Mouse (Mus musculus) liver, embryonic 12.5 days (tissue): ENCODE results near the gene Tead1. TPM values are rescaled to one million over a fixed set of nuclear protein-coding genes. Genes with fewer than 3 reads are reported as not detected.
"Not testable (repeated sequence)": the region's sequence is repeated elsewhere in the genome, so short reads cannot be mapped to it uniquely, and the experiment has no call there.

Experiments used
- ATAC-seq: fragments of 200-750 bp; cut with Nextera tagmentation; 2 replicates; pipeline ENCODE4 v1.8.0; 2017; ENCODE audit warnings: moderate number of reproducible peaks, mild to moderate bottlenecking, moderate library complexity
- H3K27ac ChIP-seq: fragments of 300-500 bp; sonication (generic); 2 replicates; pipeline ENCODE4 v1.5.1; 2016; ENCODE audit warnings: mild to moderate bottlenecking
- H3K27me3 ChIP-seq: fragments of 300-500 bp; sonication (generic); replicated peaks from 2 replicates; pipeline ENCODE4 v1.6.1; 2016; ENCODE audit warnings: mild to moderate bottlenecking, moderate library complexity
- H3K36me3 ChIP-seq: fragments of 300-500 bp; sonication (generic); 2 replicates; pipeline ENCODE4 v1.6.1; 2016; ENCODE audit warnings: mild to moderate bottlenecking, moderate library complexity
- H3K4me1 ChIP-seq: fragments of 300-500 bp; sonication (generic); 2 replicates; pipeline ENCODE4 v1.6.1; 2016
- H3K4me2 ChIP-seq: fragments of 300-500 bp; sonication (generic); 2 replicates; pipeline ENCODE4 v1.6.1; 2016; ENCODE audit warnings: mild to moderate bottlenecking, moderate library complexity
- H3K4me3 ChIP-seq: fragments of 300-500 bp; sonication (generic); 2 replicates; pipeline ENCODE4 v1.5.1; 2016; ENCODE audit warnings: mild to moderate bottlenecking, moderate library complexity
- H3K9ac ChIP-seq: fragments of 300-500 bp; sonication (generic); 2 replicates; pipeline ENCODE4 v1.6.1; 2016; ENCODE audit warnings: mild to moderate bottlenecking, moderate library complexity
- H3K9me3 ChIP-seq: fragments of 300-500 bp; sonication (generic); replicated peaks from 2 replicates; pipeline ENCODE4 v1.6.1; 2016; ENCODE audit warnings: mild to moderate bottlenecking, moderate library complexity
- WGBS: fragments of 180-500 bp; shearing (Covaris S2); methylation state at CpG from one replicate; pipeline ENCODE4 v1.1.7; 2016; ENCODE audit not compliant: insufficient replicate concordance; 5-methylcytosine and 5-hydroxymethylcytosine counted together
- polyA plus RNA-seq: library from polyadenylated mRNA; unstranded; fragments of >200 nt; fragmentation: Nextera tagmentation; extraction: Ambion mirVana; gene quantifications from 2 replicates; pipeline ENCODE4 v1.2.1, GENCODE M21; 2016

The Tead1 gene
- polyA plus RNA-seq, 1 experiment from 2014 or later = 5.2 TPM

DNA sequence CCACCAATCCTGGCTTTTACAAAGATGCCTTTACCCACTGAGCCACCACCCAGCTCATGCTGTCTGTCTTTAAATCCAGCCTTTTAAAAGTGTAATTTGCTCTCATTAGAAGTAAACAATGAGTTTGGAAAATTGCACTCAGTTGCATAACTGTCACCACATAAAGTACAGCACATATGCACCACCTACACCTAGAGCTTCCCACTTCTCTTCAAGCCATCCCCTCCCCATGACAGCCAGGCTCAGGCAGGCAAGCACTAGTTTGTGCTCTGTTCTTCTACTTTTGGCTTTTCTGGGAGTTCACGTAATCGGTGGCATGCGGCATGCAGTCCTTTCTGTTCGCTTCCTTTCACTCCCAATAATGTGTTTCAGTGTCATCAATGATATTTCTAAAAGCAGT, 236.5 kb downstream of the Tead1 start:
- Histone ChIP-seq H3K9ac (no peak overlapping the region), H3K4me3 (no peak overlapping the region), H3K4me2 (no peak overlapping the region), H3K4me1 (no peaks in the 10 kb centered on the region; the same call in 1 of the 2 replicates), H3K27me3 (peaks cover 16% of the 10 kb centered on the region), H3K36me3 (no peaks in the 10 kb centered on the region), H3K9me3 (no peaks in the 10 kb centered on the region), H3K27ac (no peak overlapping the region)
- 64% methylated on average over 4 of the region's 4 CpGs for WGBS
- no peak for ATAC-seq

DNA sequence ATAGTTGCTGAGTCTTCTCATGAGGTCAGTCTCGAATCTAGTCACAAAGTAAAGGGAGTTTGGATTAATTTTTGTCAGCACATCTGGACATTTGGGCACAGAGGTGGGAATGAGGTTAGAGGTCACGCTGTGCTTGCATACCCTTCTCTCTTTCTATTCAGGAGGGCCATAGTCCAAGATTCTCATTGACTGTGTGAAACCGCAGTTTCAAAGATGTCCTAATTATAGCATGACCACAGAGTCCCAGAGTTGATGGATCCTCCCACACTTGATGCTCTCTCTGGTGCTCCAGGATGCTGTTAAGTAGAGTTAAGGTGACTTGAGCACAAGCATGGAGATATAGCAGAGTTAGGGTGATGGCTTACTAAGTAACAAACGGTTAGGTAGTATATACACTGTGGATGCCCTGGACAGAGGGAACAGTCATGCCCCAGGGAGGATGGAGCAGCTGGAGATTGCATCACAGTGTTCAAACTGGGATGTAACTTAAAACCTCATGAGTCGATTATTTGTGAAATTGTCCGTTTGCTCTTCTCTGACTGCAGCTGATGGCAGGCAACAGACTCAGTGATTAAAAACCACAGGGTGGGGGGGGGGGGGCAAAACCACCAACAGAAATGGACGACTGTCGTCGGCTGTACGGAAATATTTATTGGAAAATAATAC, 238.6 kb downstream of the Tead1 start:
- no peak for ATAC-seq
- peaks cover 16% of the 10 kb centered on the region for H3K27me3 ChIP-seq
- H3K9ac ChIP-seq = no peak overlapping the region
- H3K9me3 ChIP-seq = no peaks in the 10 kb centered on the region
- H3K36me3 ChIP-seq = no peaks in the 10 kb centered on the region
- H3K4me3 ChIP-seq = no peak overlapping the region
- H3K4me1 ChIP-seq = no peaks in the 10 kb centered on the region; the same call in 1 of the 2 replicates
- 43% methylated on average over 10 of the region's 10 CpGs for WGBS
- no peak overlapping the region for H3K4me2 ChIP-seq
- no peak overlapping the region for H3K27ac ChIP-seq

DNA sequence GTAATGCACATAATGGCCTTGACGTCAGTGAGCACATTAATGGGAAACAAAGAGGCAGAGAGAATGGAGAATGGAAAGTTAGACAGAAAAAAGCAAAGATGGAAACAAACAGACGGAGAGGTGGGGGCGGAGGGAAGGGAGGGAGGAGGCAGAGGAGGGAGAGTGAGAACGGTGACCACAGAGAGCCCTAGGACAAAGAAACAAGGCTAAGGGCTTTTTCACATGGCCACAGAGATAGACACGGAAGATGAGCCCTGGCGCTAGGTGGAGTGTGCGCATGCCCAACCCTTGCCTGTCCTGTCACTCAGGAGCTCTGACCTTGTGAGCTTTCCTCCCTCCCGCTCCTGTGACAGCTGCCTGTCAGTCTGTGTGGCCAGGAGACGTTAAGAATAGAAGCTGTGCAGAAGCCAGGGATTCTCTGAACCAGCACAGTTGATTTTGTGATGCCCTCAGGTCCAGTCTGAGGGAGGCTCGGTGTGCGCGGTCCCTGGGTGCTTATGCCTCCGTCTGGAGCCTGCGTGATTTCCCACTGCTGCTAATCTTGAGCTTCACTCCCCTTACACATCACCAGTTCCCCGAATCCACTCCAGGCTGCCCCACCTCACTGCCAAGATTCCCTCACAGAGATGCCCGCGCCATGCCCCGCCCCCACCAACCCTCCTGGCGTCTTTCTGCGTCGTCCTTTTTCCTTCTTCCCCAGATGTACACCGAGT, 239.3 kb downstream of the Tead1 start:
- Histone ChIP-seq H3K4me3 (no peak overlapping the region), H3K27ac (no peak overlapping the region), H3K4me2 (no peak overlapping the region), H3K27me3 (peaks cover 19% of the 10 kb centered on the region), H3K36me3 (no peaks in the 10 kb centered on the region), H3K9me3 (no peaks in the 10 kb centered on the region), H3K9ac (no peak overlapping the region), H3K4me1 (no peaks in the 10 kb centered on the region; the same call in 1 of the 2 replicates)
- no peak; the same call in 1 of the 2 replicates for ATAC-seq
- WGBS = 48% methylated on average over 22 of the region's 22 CpGs

DNA sequence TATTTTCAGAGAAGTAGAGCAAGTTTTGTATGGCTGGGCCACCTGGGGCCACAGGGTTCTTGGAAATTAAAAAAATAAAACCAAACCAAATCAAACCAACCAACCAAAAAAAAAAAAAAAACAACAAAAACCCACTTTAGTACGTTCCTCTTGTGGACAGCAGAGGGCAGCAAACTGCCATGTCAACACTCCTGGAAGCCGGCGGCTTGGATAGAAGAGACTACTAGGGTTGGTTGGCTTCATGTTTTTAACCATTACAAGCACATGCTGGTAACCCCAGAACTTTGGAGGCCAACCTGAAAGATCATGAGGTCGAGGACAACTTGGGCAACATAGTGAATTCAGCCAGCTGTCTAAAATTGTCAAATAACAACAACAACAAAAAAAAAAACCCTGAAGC, 240.7 kb downstream of the Tead1 start:
- no peaks in the 10 kb centered on the region for H3K9me3 ChIP-seq
- no peaks in the 10 kb centered on the region; the same call in 1 of the 2 replicates for H3K4me1 ChIP-seq
- no peaks in the 10 kb centered on the region for H3K36me3 ChIP-seq
- no peak overlapping the region for H3K4me3 ChIP-seq
- H3K4me2 ChIP-seq = no peak overlapping the region
- H3K9ac ChIP-seq = no peak overlapping the region
- H3K27me3 ChIP-seq = peaks cover 26% of the 10 kb centered on the region
- 3% methylated on average over 4 of the region's 4 CpGs for WGBS
- ATAC-seq = no peak
- H3K27ac ChIP-seq = no peak overlapping the region

DNA sequence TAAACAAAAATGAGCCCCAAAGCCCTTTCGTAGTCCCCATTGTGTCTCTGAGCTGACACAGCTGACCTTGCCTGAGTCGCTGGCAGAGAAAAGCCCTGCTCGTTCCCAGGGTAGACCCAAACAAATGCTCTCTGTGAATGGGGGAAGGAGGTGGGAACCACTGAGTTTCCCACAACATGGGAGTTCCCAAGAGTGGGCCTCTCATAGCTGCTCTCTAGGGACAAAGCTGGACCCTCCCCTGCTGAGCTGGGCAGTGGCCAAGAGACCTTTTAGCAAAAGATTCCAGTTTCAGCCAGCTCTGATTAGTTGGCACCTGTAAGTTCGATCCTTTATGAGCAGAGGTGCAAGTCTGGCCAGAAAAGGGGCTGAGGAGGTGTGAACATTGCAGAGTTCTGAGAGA, 243.7 kb downstream of the Tead1 start:
- Histone ChIP-seq H3K27me3 (peaks cover 29% of the 10 kb centered on the region), H3K4me2 (no peak overlapping the region), H3K9me3 (no peaks in the 10 kb centered on the region), H3K4me1 (no peaks in the 10 kb centered on the region; the same call in 1 of the 2 replicates), H3K36me3 (no peaks in the 10 kb centered on the region), H3K4me3 (no peak overlapping the region), H3K27ac (no peak overlapping the region), H3K9ac (no peak overlapping the region)
- no peak for ATAC-seq
- WGBS = 66% methylated on average over 4 of the region's 4 CpGs

DNA sequence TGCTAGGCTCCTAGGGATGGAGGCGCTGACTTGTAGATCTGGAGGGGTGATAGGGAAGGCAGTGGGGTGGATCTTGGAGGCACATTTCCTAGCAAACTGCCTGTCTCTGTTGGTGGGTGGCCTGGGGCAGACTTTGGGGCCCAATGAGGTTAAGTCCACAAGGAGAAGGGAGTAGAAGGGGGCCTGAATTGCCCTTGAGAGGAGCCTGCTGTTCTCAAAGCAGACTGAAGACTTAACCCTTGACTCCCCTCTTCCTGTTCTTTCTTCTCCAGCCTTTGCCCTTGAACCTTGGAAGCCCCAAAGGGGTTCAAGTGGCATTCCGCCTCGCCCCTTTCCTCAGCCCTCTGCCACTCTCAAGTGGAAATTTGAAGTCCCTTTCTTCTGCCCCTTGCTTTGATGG, 244.6 kb downstream of the Tead1 start:
- WGBS = 59% methylated on average over 3 of the region's 3 CpGs
- no peak for ATAC-seq
- Histone ChIP-seq H3K4me1 (no peaks in the 10 kb centered on the region), H3K4me2 (no peak overlapping the region), H3K36me3 (no peaks in the 10 kb centered on the region), H3K9me3 (no peaks in the 10 kb centered on the region), H3K27me3 (peaks cover 24% of the 10 kb centered on the region), H3K27ac (no peak overlapping the region), H3K4me3 (no peak overlapping the region), H3K9ac (no peak overlapping the region)

DNA sequence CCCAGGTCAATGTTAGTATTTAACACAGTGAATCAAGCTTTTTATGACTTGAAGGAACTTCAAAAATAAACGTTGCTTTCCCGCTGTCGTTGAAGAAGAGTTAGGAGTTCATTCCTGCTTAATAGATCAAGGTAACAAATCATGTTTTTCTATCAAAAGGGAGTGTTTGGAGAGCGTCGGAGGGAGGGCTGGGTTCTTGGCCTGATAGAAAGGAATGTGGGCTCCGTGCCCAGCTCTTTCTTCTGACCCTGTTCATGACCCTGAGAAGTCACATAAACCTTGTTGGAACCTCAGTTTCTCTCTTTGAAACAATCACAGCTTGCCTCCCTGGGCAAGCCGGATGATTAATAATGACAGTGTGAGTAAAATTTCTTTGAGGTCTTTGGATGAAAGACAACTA, 251.6 kb downstream of the Tead1 start:
- no peaks in the 10 kb centered on the region for H3K9me3 ChIP-seq
- no peaks in the 10 kb centered on the region; the same call in 1 of the 2 replicates for H3K4me1 ChIP-seq
- H3K4me2 ChIP-seq = no peak overlapping the region
- 55% methylated on average over 7 of the region's 7 CpGs for WGBS
- H3K27me3 ChIP-seq = peaks cover 13% of the 10 kb centered on the region; the same call in 1 of the 2 replicates
- H3K36me3 ChIP-seq = no peaks in the 10 kb centered on the region
- no peak overlapping the region for H3K9ac ChIP-seq
- H3K4me3 ChIP-seq = no peak overlapping the region
- no peak for ATAC-seq
- no peak overlapping the region for H3K27ac ChIP-seq

DNA sequence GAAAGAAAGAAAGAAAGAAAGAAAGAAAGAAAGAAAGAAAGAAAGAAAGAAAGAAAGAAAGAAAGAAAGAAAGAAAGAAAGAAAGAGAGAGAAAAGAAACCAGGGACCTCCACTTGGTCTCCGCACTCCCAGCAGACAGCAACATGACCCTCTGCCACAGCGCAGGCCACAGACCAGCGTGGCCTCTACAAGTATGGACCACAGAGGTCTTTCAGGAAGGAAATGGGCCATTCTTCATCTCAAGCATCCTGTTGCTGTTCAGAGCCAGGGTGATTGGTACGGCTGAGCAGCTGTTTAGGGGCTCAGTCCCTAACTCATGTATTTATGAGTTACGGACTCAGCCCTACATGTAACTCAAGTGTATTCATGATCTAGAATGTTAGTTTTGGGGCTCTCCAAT, 256.8 kb downstream of the Tead1 start:
- H3K9me3 ChIP-seq, H3K4me1 ChIP-seq, H3K27me3 ChIP-seq, H3K4me2 ChIP-seq, H3K4me3 ChIP-seq, H3K36me3 ChIP-seq, H3K9ac ChIP-seq, H3K27ac ChIP-seq, ATAC-seq: not testable (repeated sequence)
- WGBS = 36% methylated on average over 5 of the region's 5 CpGs

DNA sequence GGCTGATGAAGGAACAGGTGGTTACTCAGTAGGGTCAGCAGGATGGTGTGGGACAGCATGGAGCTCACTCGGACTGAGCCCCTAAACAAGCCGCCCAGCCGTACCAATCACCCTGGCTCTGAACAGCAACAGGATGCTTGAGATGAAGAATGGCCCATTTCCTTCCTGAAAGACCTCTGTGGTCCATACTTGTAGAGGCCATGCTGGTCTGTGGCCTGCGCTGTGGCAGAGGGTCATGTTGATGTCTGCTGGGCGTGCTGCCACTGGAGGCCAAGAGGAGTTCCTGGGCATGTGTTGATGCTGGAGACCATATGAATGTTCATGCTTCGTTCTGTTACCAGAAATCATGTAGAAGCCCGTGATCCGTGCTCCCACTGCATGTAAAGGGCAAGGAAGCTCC, 258.0 kb downstream of the Tead1 start:
- Histone ChIP-seq H3K27me3 (peaks cover 5% of the 10 kb centered on the region; the same call in 1 of the 2 replicates), H3K9ac (no peak overlapping the region), H3K4me2 (no peak overlapping the region), H3K27ac (no peak overlapping the region), H3K4me3 (no peak overlapping the region), H3K9me3 (no peaks in the 10 kb centered on the region), H3K36me3 (no peaks in the 10 kb centered on the region), H3K4me1 (no peaks in the 10 kb centered on the region)
- 52% methylated on average over 8 of the region's 8 CpGs for WGBS
- no peak for ATAC-seq

DNA sequence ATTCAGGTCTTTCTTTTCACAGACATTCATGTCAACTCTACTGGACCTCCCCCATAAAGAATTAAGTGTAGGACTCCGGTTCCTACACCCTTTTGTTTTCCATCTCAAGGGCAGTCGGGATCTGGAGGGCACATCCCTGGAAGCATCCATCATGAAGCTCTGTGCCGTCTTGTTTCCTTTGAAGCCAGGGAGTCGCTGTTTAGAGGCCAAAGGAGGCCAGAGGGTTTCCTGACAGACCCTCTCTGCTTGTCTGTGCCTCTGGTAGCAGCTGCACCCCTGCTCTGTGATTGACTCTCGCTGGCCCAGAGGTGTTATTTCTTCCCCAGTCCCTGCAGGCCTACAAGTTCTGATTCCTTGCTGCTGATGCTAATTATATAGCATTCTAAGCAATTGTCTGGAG, 259.8 kb downstream of the Tead1 start:
- Histone ChIP-seq H3K9ac (no peak overlapping the region), H3K9me3 (no peaks in the 10 kb centered on the region), H3K4me1 (no peaks in the 10 kb centered on the region), H3K4me3 (no peak overlapping the region), H3K27me3 (peaks cover 2% of the 10 kb centered on the region; the same call in 1 of the 2 replicates), H3K4me2 (no peak overlapping the region), H3K36me3 (no peaks in the 10 kb centered on the region), H3K27ac (no peak overlapping the region)
- WGBS = 37% methylated on average over 5 of the region's 5 CpGs
- ATAC-seq = no peak

DNA sequence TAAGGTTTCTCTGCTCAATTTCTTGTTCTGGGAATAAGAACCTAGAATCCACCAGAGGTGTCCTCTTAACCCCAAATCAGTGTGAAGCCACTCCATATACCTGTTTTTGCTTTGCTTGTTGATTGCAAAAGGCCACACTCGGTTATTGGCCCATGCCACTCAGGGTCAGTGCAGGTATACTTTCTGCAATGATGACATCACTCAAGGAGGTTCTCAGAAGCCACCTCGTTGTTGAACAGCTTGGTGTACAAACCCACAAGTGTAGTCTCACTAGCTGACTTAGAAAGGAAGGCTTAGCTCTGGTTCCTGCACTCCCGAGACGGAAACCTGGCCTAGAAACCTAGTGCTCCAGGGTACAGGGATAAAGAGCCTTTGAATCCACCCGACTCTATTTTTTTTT, 263.4 kb downstream of the Tead1 start:
- WGBS = 54% methylated on average over 5 of the region's 5 CpGs
- Histone ChIP-seq H3K9me3 (no peaks in the 10 kb centered on the region), H3K27ac (no peak overlapping the region), H3K4me3 (no peak overlapping the region), H3K4me2 (no peak overlapping the region), H3K36me3 (no peaks in the 10 kb centered on the region), H3K9ac (no peak overlapping the region), H3K4me1 (no peaks in the 10 kb centered on the region), H3K27me3 (peaks cover 4% of the 10 kb centered on the region; the same call in 1 of the 2 replicates)
- no peak for ATAC-seq

DNA sequence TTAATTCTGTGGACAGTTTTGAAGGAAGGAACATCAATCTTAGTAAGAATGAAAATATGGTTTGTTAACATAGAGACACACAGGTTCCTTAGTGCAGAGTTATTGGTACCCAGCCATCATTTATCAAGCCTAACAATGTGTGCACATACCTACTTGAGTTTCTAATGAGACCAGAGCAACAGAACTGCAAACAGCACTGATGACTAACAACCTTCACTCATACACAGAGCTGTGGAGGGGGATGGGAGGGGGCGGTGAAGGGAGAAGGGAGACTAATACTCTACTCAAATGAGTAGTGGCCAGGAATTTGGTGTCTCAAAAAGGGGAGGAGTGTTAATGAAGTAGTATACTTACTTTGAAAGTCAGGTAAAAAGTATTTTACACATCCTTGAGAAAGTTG, 263.9 kb downstream of the Tead1 start:
- H3K4me2 ChIP-seq = no peak overlapping the region
- WGBS = 58% methylated on average over 1 of the region's 1 CpGs
- no peaks in the 10 kb centered on the region for H3K36me3 ChIP-seq
- H3K27me3 ChIP-seq = peaks cover 4% of the 10 kb centered on the region; the same call in 1 of the 2 replicates
- ATAC-seq = no peak
- no peaks in the 10 kb centered on the region for H3K4me1 ChIP-seq
- no peak overlapping the region for H3K9ac ChIP-seq
- no peak overlapping the region for H3K27ac ChIP-seq
- H3K4me3 ChIP-seq = no peak overlapping the region
- H3K9me3 ChIP-seq = no peaks in the 10 kb centered on the region
